Mouse (Mus musculus) liver, embryonic 11.5 days (tissue): ENCODE measurements around the gene Plekha1. TPM values are rescaled to one million over a fixed set of nuclear protein-coding genes. Genes with fewer than 3 reads are reported as not detected.
A peak's percentile ranks its signal among the peaks of the same experiment; 100 is the strongest.

Experiments
- ATAC-seq: fragments of 200-750 bp; cut with Nextera tagmentation; replicated peaks from 2 replicates; pipeline ENCODE4 v1.8.0; 2017; ENCODE audit warnings: moderate number of reproducible peaks, mild to moderate bottlenecking, moderate TSS enrichment, moderate library complexity; ENCODE audit not compliant: low FRiP score
- DNase-seq: peaks from one replicate; pipeline ENCODE4 v3.0.0-alpha.2; 2017; ENCODE audit warnings: low spot score
- H3K27ac ChIP-seq: fragments of 300-500 bp; sonication (generic); 2 replicates; pipeline ENCODE4 v1.5.1; 2014; ENCODE audit warnings: mild to moderate bottlenecking, low read depth, low read length, control low read depth
- H3K27me3 ChIP-seq: fragments of 300-500 bp; sonication (generic); replicated peaks from 2 replicates; pipeline ENCODE4 v1.6.1; 2014; ENCODE audit warnings: low read length, mixed read lengths; ENCODE audit not compliant: control insufficient read depth, insufficient read depth
- H3K36me3 ChIP-seq: fragments of 300-500 bp; sonication (generic); 2 replicates; pipeline ENCODE4 v1.6.1; 2014; ENCODE audit warnings: mild to moderate bottlenecking, low read length, moderate library complexity, mixed read lengths; ENCODE audit not compliant: control insufficient read depth, insufficient read depth
- H3K4me1 ChIP-seq: fragments of 300-500 bp; sonication (generic); replicated peaks from 2 replicates; pipeline ENCODE4 v1.6.1; 2014; ENCODE audit warnings: low read length, mixed read lengths; ENCODE audit not compliant: control insufficient read depth, insufficient read depth
- H3K4me2 ChIP-seq: fragments of 300-500 bp; sonication (generic); 2 replicates; pipeline ENCODE4 v1.6.1; 2014; ENCODE audit warnings: mild to moderate bottlenecking, control low read depth, moderate library complexity
- H3K4me3 ChIP-seq: fragments of 300-500 bp; sonication (generic); 2 replicates; pipeline ENCODE4 v1.5.1; 2014; ENCODE audit warnings: low read depth, low read length, control low read depth
- H3K9ac ChIP-seq: fragments of 300-500 bp; sonication (generic); 2 replicates; pipeline ENCODE4 v1.6.1; 2014; ENCODE audit warnings: low read depth, low read length, control low read depth
- H3K9me3 ChIP-seq: fragments of 300-500 bp; sonication (generic); 2 replicates; pipeline ENCODE4 v1.6.1; 2016; ENCODE audit warnings: low read length, inconsistent platforms, mixed read lengths; ENCODE audit not compliant: control insufficient read depth
- WGBS: fragments of 180-500 bp; shearing (Covaris S2); extraction: QIAGEN DNeasy Blood & Tissue Kit; methylation state at CpG from one replicate; pipeline ENCODE4 v1.1.7; 2014; 5-methylcytosine and 5-hydroxymethylcytosine counted together
- polyA plus RNA-seq: library from polyadenylated mRNA; unstranded; fragments of >200 nt; fragmentation: Nextera tagmentation; extraction: Ambion mirVana; gene quantifications from 2 replicates; pipeline ENCODE4 v1.2.1, GENCODE M21; 2014

Gene Plekha1
- polyA plus RNA-seq, 1 experiment from 2014 or later: 20.1 TPM

- no peak overlapping the region for H3K4me3 ChIP-seq
- H3K4me2 ChIP-seq: no peak overlapping the region
- 0 out of 2 replicates have a peak, but pooled peaks cover 3% of the 10 kb centered on the region for H3K36me3 ChIP-seq
- no peaks in the 10 kb centered on the region for H3K4me1 ChIP-seq
- 57% methylated on average over 2 of the region's 2 CpGs for WGBS
- DNase-seq: no peak
- H3K9me3 ChIP-seq: no peaks in the 10 kb centered on the region
- no peak for ATAC-seq
- no peak overlapping the region for H3K27ac ChIP-seq
- H3K9ac ChIP-seq: no peak overlapping the region
- no peaks in the 10 kb centered on the region for H3K27me3 ChIP-seq
Measured at GRCm38 (mm10) chr7:130918260-130918659, 52.7 kb downstream of the Plekha1 start.

DNA sequence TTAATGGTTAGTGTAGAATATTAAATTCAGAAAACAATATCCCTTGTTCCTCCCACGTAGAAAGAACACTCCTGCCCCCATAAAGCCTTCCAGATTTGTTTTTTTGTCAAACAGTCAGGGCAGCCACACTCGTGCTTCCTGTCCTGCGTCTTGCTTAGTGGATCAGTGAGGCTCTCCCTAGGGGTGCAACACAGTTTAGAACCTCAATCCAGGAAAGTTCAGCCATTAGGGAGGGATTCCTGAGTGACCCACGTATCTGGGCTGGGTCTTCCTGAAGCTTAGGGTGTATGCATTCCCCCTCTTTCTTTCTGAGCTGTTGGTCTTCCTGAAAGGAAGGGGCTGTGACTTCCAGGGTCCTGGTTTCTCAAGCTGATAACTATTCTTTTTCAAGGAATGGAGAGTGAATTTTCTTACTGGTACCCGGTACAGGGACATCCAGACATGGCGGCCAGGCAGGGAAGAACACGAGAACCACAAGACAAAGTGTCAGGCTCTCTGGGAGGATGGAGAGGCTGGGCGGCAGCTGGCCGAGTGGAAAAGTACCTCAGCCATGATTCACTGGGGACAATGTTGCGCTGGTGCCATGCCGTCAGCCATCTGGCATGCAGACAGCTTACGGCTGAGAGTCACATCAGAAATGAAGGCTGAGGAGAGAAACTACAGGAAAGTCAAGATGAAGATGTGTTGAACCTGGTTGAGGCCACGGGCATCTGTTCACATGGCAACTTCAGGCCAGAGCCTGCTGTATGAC, 57.6 kb downstream of the Plekha1 start:
- no peak for ATAC-seq

GRCm38 (mm10) chr7:130930401-130930800, 64.8 kb downstream of the Plekha1 start:
- no peak for ATAC-seq
- H3K4me2 ChIP-seq: no peak overlapping the region
- H3K27me3 ChIP-seq: peaks cover 24% of the 10 kb centered on the region
- H3K9me3 ChIP-seq: no peaks in the 10 kb centered on the region
- no peaks in the 10 kb centered on the region for H3K4me1 ChIP-seq
- H3K9ac ChIP-seq: no peak overlapping the region
- H3K4me3 ChIP-seq: no peak overlapping the region
- H3K27ac ChIP-seq: no peak overlapping the region
- DNase-seq: no peak
- H3K36me3 ChIP-seq: no peaks in the 10 kb centered on the region
- 56% methylated on average over 3 of the region's 3 CpGs for WGBS

More for the DNA sequence above, 57.6 kb downstream of the Plekha1 start:
- H3K27ac ChIP-seq: no peak overlapping the region
- H3K9me3 ChIP-seq: no peaks in the 10 kb centered on the region
- no peaks in the 10 kb centered on the region for H3K36me3 ChIP-seq
- no peak for DNase-seq
- no peak overlapping the region for H3K4me2 ChIP-seq
- H3K4me3 ChIP-seq: no peak overlapping the region
- H3K27me3 ChIP-seq: no peaks in the 10 kb centered on the region
- H3K9ac ChIP-seq: no peak overlapping the region
- H3K4me1 ChIP-seq: no peaks in the 10 kb centered on the region
- WGBS: 67% methylated on average over 13 of the region's 13 CpGs

GRCm38 (mm10) chr7:130932921-130933320, 67.4 kb downstream of the Plekha1 start:
- WGBS: 82% methylated on average over 9 of the region's 9 CpGs
- H3K4me3 ChIP-seq: no peak overlapping the region
- H3K4me1 ChIP-seq: no peaks in the 10 kb centered on the region; the same call in 1 of the 2 replicates
- no peak for DNase-seq
- ATAC-seq: no peak
- no peaks in the 10 kb centered on the region for H3K36me3 ChIP-seq
- no peak overlapping the region for H3K27ac ChIP-seq
- no peaks in the 10 kb centered on the region for H3K9me3 ChIP-seq
- H3K27me3 ChIP-seq: peaks cover 49% of the 10 kb centered on the region
- H3K4me2 ChIP-seq: no peak overlapping the region
- no peak overlapping the region for H3K9ac ChIP-seq

GRCm38 (mm10) chr7:130934654-130935053, 69.1 kb downstream of the Plekha1 start:
- no peak overlapping the region for H3K9ac ChIP-seq
- no peak overlapping the region for H3K4me2 ChIP-seq
- H3K4me1 ChIP-seq: no peaks in the 10 kb centered on the region; the same call in 1 of the 2 replicates
- no peaks in the 10 kb centered on the region for H3K36me3 ChIP-seq
- H3K27ac ChIP-seq: no peak overlapping the region
- ATAC-seq: no peak
- 68% methylated on average over 4 of the region's 4 CpGs for WGBS
- DNase-seq: no peak
- no peaks in the 10 kb centered on the region for H3K9me3 ChIP-seq
- peaks cover 62% of the 10 kb centered on the region for H3K27me3 ChIP-seq
- no peak overlapping the region for H3K4me3 ChIP-seq

- no peak overlapping the region for H3K27ac ChIP-seq
- no peaks in the 10 kb centered on the region; the same call in 1 of the 2 replicates for H3K4me1 ChIP-seq
- peak overlapping the region; percentile 69 for H3K4me2 ChIP-seq
- ATAC-seq: no peak
- H3K27me3 ChIP-seq: peaks cover 62% of the 10 kb centered on the region
- DNase-seq: no peak
- no peaks in the 10 kb centered on the region for H3K36me3 ChIP-seq
- no peaks in the 10 kb centered on the region for H3K9me3 ChIP-seq
- H3K9ac ChIP-seq: no peak overlapping the region
- H3K4me3 ChIP-seq: peak overlapping the region; percentile 45
- 12% methylated on average over 16 of the region's 16 CpGs for WGBS
Measured at GRCm38 (mm10) chr7:130935421-130935792, 69.9 kb downstream of the Plekha1 start.

DNA sequence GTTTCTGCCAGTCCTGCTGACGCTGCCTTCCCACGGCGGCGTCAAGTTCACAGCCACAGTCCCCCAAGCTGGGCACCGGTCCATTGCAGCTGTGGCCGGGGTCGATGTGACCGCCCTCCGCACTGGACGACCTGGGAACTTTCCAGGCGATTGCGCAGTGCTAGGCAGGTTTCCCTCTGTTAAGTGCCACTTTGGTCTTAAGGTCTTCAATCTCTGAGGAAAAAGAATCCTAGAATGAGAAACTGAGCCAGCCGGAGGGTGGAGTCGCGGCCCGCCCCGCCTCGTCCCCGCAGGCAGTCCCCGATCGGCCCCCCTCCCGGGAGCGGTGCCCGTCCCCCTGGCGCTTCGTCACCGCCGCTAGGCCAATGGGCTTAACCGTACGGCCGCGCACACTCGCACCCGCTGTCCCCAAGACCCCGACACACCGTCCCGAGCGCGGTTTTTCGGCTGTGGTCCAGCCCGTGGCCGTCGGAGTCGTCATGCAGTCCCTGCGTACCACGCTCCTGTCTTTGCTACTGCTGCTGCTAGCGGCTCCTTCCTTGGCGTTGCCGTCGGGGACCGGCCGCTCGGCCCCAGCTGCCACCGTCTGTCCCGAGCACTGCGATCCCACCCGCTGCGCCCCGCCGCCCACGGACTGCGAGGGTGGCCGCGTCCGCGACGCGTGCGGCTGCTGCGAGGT, 70.4 kb downstream of the Plekha1 start, which contains the start of gene Htra1:
Htra1 (plus strand) TSS at position 319 of the 679 bp plus-strand sequence.
- no peak within 1 kb of the TSS for H3K9ac ChIP-seq
- H3K27ac ChIP-seq: no peak within 1 kb of the TSS
- peak within 1 kb of the TSS; percentile 69 for H3K4me2 ChIP-seq
- H3K4me3 ChIP-seq: peak within 1 kb of the TSS; percentile 45
- WGBS: under 1% methylated on average over 70 of the region's 70 CpGs
- peaks cover 63% of the 10 kb centered on the region for H3K27me3 ChIP-seq
- DNase-seq (peak; percentile 48), ATAC-seq (0 out of 2 replicates have a peak, but pooled peaks have one; percentile 39)
- H3K36me3 ChIP-seq: no peaks in the 10 kb centered on the region
- no peaks in the 10 kb centered on the region; the same call in 1 of the 2 replicates for H3K4me1 ChIP-seq
- no peaks in the 10 kb centered on the region for H3K9me3 ChIP-seq

GRCm38 (mm10) chr7:130936472-130936951, 71.0 kb downstream of the Plekha1 start:
- WGBS: 2% methylated on average over 49 of the region's 49 CpGs
- no peaks in the 10 kb centered on the region; the same call in 1 of the 2 replicates for H3K4me1 ChIP-seq
- peak overlapping the region; percentile 69 for H3K4me2 ChIP-seq
- peaks cover 65% of the 10 kb centered on the region for H3K27me3 ChIP-seq
- no peak overlapping the region for H3K9ac ChIP-seq
- H3K4me3 ChIP-seq: peak overlapping the region; percentile 45
- H3K36me3 ChIP-seq: no peaks in the 10 kb centered on the region
- ATAC-seq (0 out of 2 replicates have a peak, but pooled peaks have one; percentile 10), DNase-seq (peak; percentile 41)
- H3K9me3 ChIP-seq: no peaks in the 10 kb centered on the region
- no peak overlapping the region for H3K27ac ChIP-seq
